ENCODE assay signal across 9 mouse cellular contexts in genomic region chr16:42338987-42339386, GRCm38 (mm10). TPM values are rescaled to one million over a fixed set of nuclear protein-coding genes. Genes with fewer than 3 reads are reported as not detected.
DNase-seq lines count a peak whose midpoint lies in the region; ATAC-seq and TF ChIP-seq lines count a peak whose summit lies in the region.
"Had no signal": no experiment of that assay in that cellular context is flagged by ENCODE, and none has a peak within 500 bp of the region (broad histone marks: within the 10 kb centered on the region; RNA-seq: fewer than 3 reads in every experiment).

No protein-coding gene starts in this region.

- no peaks in the 10 kb centered on the region for H3K9me3 ChIP-seq in liver, embryonic 11.5 days (ENCODE audit: control insufficient read depth, low read length)
- H3K9me3 ChIP-seq in liver, postnatal 0 days (ENCODE audit: low read length) = no peaks in the 10 kb centered on the region
- no peaks in the 10 kb centered on the region for H3K9me3 ChIP-seq in embryonic facial prominence, embryonic 13.5 days
- no peaks in the 10 kb centered on the region for H3K9me3 ChIP-seq in hindbrain, embryonic 12.5 days (replicated peaks)
- no peaks in the 10 kb centered on the region for H3K9me3 ChIP-seq in midbrain, embryonic 16.5 days (replicated peaks; ENCODE audit: control insufficient read depth, low read length, poor library complexity, severe bottlenecking)

- 0 out of 2 replicates have a peak, but pooled peaks cover 6% of the 10 kb centered on the region for H3K27me3 ChIP-seq in liver, embryonic 11.5 days (replicated peaks; ENCODE audit: control insufficient read depth, insufficient read depth, low read length)
- H3K27me3 ChIP-seq in liver, postnatal 0 days (ENCODE audit: insufficient read depth, low read length) = peaks cover 9% of the 10 kb centered on the region
- no peaks in the 10 kb centered on the region for H3K27me3 ChIP-seq in embryonic facial prominence, embryonic 13.5 days
- H3K27me3 ChIP-seq in hindbrain, embryonic 12.5 days = no peaks in the 10 kb centered on the region
- H3K27me3 ChIP-seq in midbrain, embryonic 16.5 days (ENCODE audit: control insufficient read depth, insufficient read depth, low read depth, low read length) = no peaks in the 10 kb centered on the region

- no peak for ATAC-seq in liver, embryonic 11.5 days (replicated peaks; ENCODE audit: low FRiP score)
- no peak for ATAC-seq in liver, postnatal 0 days
- no peak for ATAC-seq in embryonic facial prominence, embryonic 13.5 days (ENCODE audit: insufficient number of reproducible peaks, insufficient read depth, low FRiP score, low TSS enrichment, low read depth)
- 0 out of 2 replicates have a peak, but pooled peaks have one; percentile 14 for ATAC-seq in hindbrain, embryonic 12.5 days (ENCODE audit: low FRiP score)
- ATAC-seq in midbrain, embryonic 16.5 days = peak; percentile 18; the same call in 1 of the 2 replicates

- no peak for DNase-seq in liver, embryonic 11.5 days (ENCODE audit: low spot score)
- DNase-seq in liver, postnatal 0 days = no peak
- no peak for DNase-seq in adrenal gland, postnatal 14 days
- no peak for DNase-seq in layer of hippocampus, postnatal 36 days
- DNase-seq in left cerebral cortex, postnatal 10 days (ENCODE audit: extremely low spot score in 1 of 2, low spot score in 2 of 2) = no peak

- no peak overlapping the region for H3K9ac ChIP-seq in liver, embryonic 11.5 days (ENCODE audit: low read depth, low read length)
- H3K9ac ChIP-seq in liver, postnatal 0 days (replicated peaks) = no peak overlapping the region
- peak overlapping the region; percentile 63 for H3K9ac ChIP-seq in embryonic facial prominence, embryonic 13.5 days
- peak overlapping the region; percentile 63 for H3K9ac ChIP-seq in hindbrain, embryonic 12.5 days
- H3K9ac ChIP-seq in midbrain, embryonic 16.5 days (ENCODE audit: low read depth, low read length) = peak overlapping the region; percentile 67
- H3K9ac ChIP-seq: liver, embryonic 14.5 days had no signal

- no peaks in the 10 kb centered on the region for H3K36me3 ChIP-seq in liver, embryonic 11.5 days (ENCODE audit: control insufficient read depth, insufficient read depth, low read length)
- H3K36me3 ChIP-seq in liver, postnatal 0 days (replicated peaks; ENCODE audit: insufficient read depth, low read length) = no peaks in the 10 kb centered on the region
- H3K36me3 ChIP-seq in embryonic facial prominence, embryonic 13.5 days = no peaks in the 10 kb centered on the region
- no peaks in the 10 kb centered on the region for H3K36me3 ChIP-seq in hindbrain, embryonic 12.5 days
- H3K36me3 ChIP-seq in midbrain, embryonic 16.5 days (ENCODE audit: control insufficient read depth, insufficient read depth, low read length) = no peaks in the 10 kb centered on the region

- peak overlapping the region; percentile 33; the same call in 1 of the 2 replicates for H3K4me3 ChIP-seq in liver, embryonic 11.5 days (ENCODE audit: low read depth, low read length)
- no peak overlapping the region for H3K4me3 ChIP-seq in liver, postnatal 0 days (ENCODE audit: low read depth, low read length)
- H3K4me3 ChIP-seq in embryonic facial prominence, embryonic 13.5 days = peak overlapping the region; percentile 49
- peak overlapping the region; percentile 48 for H3K4me3 ChIP-seq in hindbrain, embryonic 12.5 days
- peak overlapping the region; percentile 47 for H3K4me3 ChIP-seq in midbrain, embryonic 16.5 days (ENCODE audit: low read depth, low read length)

- intact Hi-C loops in left cerebral cortex, postnatal 10 days (cut with DNase I) = loop anchor here (5.0 to 10.0 kb wide), 2 partner anchors 62 to 144 kb away; no protein-coding TSS in a partner anchor

- H3K4me2 ChIP-seq in liver, embryonic 11.5 days = peak overlapping the region; percentile 56
- no peak overlapping the region for H3K4me2 ChIP-seq in liver, postnatal 0 days (ENCODE audit: low read depth, low read length)
- peak overlapping the region; percentile 70 for H3K4me2 ChIP-seq in embryonic facial prominence, embryonic 13.5 days
- H3K4me2 ChIP-seq in hindbrain, embryonic 12.5 days (replicated peaks) = peak overlapping the region; percentile 65
- peak overlapping the region; percentile 59 for H3K4me2 ChIP-seq in midbrain, embryonic 16.5 days (ENCODE audit: low read length)

- 4% methylated on average over 4 of the region's 4 CpGs for WGBS in liver, embryonic 11.5 days
- WGBS in liver, postnatal 0 days (ENCODE audit: insufficient replicate concordance) = 11% methylated on average over 4 of the region's 4 CpGs
- WGBS in embryonic facial prominence, embryonic 13.5 days = 4% methylated on average over 4 of the region's 4 CpGs
- WGBS in hindbrain, embryonic 12.5 days = 10% methylated on average over 4 of the region's 4 CpGs
- 5% methylated on average over 4 of the region's 4 CpGs for WGBS in midbrain, embryonic 16.5 days

- TF ChIP-seq CTCF in liver, postnatal 0 days (IDR thresholded peaks at IDR 0.05; ENCODE audit: low read depth) = no peak

- H3K4me1 ChIP-seq in liver, embryonic 11.5 days (replicated peaks; ENCODE audit: control insufficient read depth, insufficient read depth, low read length) = no peaks in the 10 kb centered on the region
- no peaks in the 10 kb centered on the region for H3K4me1 ChIP-seq in liver, postnatal 0 days (ENCODE audit: insufficient read depth)
- H3K4me1 ChIP-seq in embryonic facial prominence, embryonic 13.5 days = peaks cover 43% of the 10 kb centered on the region
- peaks cover 28% of the 10 kb centered on the region for H3K4me1 ChIP-seq in hindbrain, embryonic 12.5 days
- peaks cover 27% of the 10 kb centered on the region for H3K4me1 ChIP-seq in midbrain, embryonic 16.5 days (ENCODE audit: control insufficient read depth, insufficient read depth, low read length)

- H3K27ac ChIP-seq in liver, embryonic 11.5 days (ENCODE audit: low read depth, low read length) = no peak overlapping the region
- no peak overlapping the region for H3K27ac ChIP-seq in liver, postnatal 0 days (ENCODE audit: low read depth)
- H3K27ac ChIP-seq in embryonic facial prominence, embryonic 13.5 days = peak overlapping the region; percentile 83; the same call in 1 of the 2 replicates
- peak overlapping the region; percentile 88 for H3K27ac ChIP-seq in hindbrain, embryonic 12.5 days
- peak overlapping the region; percentile 85 for H3K27ac ChIP-seq in midbrain, embryonic 16.5 days (ENCODE audit: low read length)
- H3K27ac ChIP-seq: liver, embryonic 14.5 days had no signal

- no peak for TF ChIP-seq EP300 in liver, postnatal 0 days (IDR thresholded peaks at IDR 0.05; ENCODE audit: low read depth)

RNA-seq across cellular contexts. Expression of gene Gap43, which starts 1.5 kb away (rescaled TPM):
- 20.3 and 21.3 TPM in 2 replicates for polyA plus RNA-seq in liver, embryonic 11.5 days (2014; fragmentation: Nextera tagmentation; extraction: Ambion mirVana)
- polyA plus RNA-seq in liver, postnatal 0 days (2015; fragmentation: Nextera tagmentation; extraction: Ambion mirVana) = 0.34 and 0.53 TPM in 2 replicates
- polyA plus RNA-seq in embryonic facial prominence, embryonic 13.5 days (2015; fragmentation: Nextera tagmentation; extraction: Ambion mirVana) = 122 and 144 TPM in 2 replicates
- 433 and 451 TPM in 2 replicates for polyA plus RNA-seq in hindbrain, embryonic 12.5 days (2016; fragmentation: Nextera tagmentation; extraction: Ambion mirVana)
- 1,781 and 1,991 TPM in 2 replicates for polyA plus RNA-seq in midbrain, embryonic 16.5 days (2015; fragmentation: Nextera tagmentation; extraction: Ambion mirVana)
- 5.0 and 20.6 TPM in 2 replicates for total RNA-seq in adrenal gland, postnatal 14 days (2021)
- total RNA-seq in layer of hippocampus, postnatal 36 days (2021) = 100 to 1,000 TPM; 185 to 211 TPM
- total RNA-seq in left cerebral cortex, postnatal 10 days (2021) = 1,000 to 10,000 TPM; 1,100 to 1,165 TPM

Comparison
In these comparisons a context has a peak if more than half of its experiments do, and no peak if none do; other contexts are left out.
1. RNA of gene Gap43, which starts 1.5 kb away (polyA plus RNA-seq): 1,781 to 1,991 TPM in midbrain, embryonic 16.5 days, 433 to 451 TPM in hindbrain, embryonic 12.5 days, 122 to 144 TPM in embryonic facial prominence, embryonic 13.5 days and 20.3 to 21.3 TPM in liver, embryonic 11.5 days; 0.34 to 0.53 TPM in liver, postnatal 0 days; every median in the first group is over 10 times any median in the second.
2. ATAC-seq: peak in hindbrain, embryonic 12.5 days (single experiment) and midbrain, embryonic 16.5 days (single experiment); none in liver, embryonic 11.5 days (single experiment), liver, postnatal 0 days (single experiment) and embryonic facial prominence, embryonic 13.5 days (single experiment).
3. H3K27ac ChIP-seq: peak in embryonic facial prominence, embryonic 13.5 days (single experiment), hindbrain, embryonic 12.5 days (single experiment) and midbrain, embryonic 16.5 days (single experiment); none in liver, embryonic 11.5 days (single experiment) and liver, postnatal 0 days (single experiment).
4. H3K9ac ChIP-seq: peak in embryonic facial prominence, embryonic 13.5 days (single experiment), hindbrain, embryonic 12.5 days (single experiment) and midbrain, embryonic 16.5 days (single experiment); none in liver, embryonic 11.5 days (single experiment) and liver, postnatal 0 days (single experiment).